Mouse (Mus musculus) CH12.LX (cell line): Measurements from ENCODE around the gene Pigo.

Source experiments
- CHD2 ChIP-seq: IDR thresholded peaks from 2 replicates; pipeline ENCODE4 v1.6.1; 2011; ENCODE audit warnings: low read length, improper control_type of control experiment
- CTCF ChIP-seq, 2 experiments: IDR thresholded peaks in 1 of 2; conservative IDR thresholded peaks in 1 of 2; 2 replicates each; pipeline ENCODE4 v1.5.1; 2011 to 2012; ENCODE audit warnings: low read depth in 2 of 2, low read length in 2 of 2, improper control_type of control experiment in 1 of 2, inconsistent platforms in 1 of 2, mild to moderate bottlenecking in 1 of 2, moderate library complexity in 1 of 2
- IRF4 ChIP-seq: IDR thresholded peaks from 2 replicates; pipeline ENCODE4 v1.6.1; 2014; ENCODE audit warnings: low read depth, mild to moderate bottlenecking, inconsistent platforms, low read length, improper control_type of control experiment
- JUN ChIP-seq: IDR thresholded peaks from 2 replicates; pipeline ENCODE4 v1.6.1; 2011; ENCODE audit warnings: low read depth, mild to moderate bottlenecking, low read length, improper control_type of control experiment, moderate library complexity; ENCODE audit not compliant: insufficient read depth
- MAX ChIP-seq: IDR thresholded peaks from 2 replicates; pipeline ENCODE4 v1.6.1; 2011; ENCODE audit warnings: low read length, improper control_type of control experiment
- POLR2A ChIP-seq: IDR thresholded peaks from 2 replicates; pipeline ENCODE4 v1.6.1; 2011; ENCODE audit warnings: low read depth, mild to moderate bottlenecking, improper control_type of control experiment, low read length
- RAD21 ChIP-seq: IDR thresholded peaks from 2 replicates; pipeline ENCODE4 v1.6.1; 2011; ENCODE audit warnings: low read depth, mild to moderate bottlenecking, low read length, improper control_type of control experiment, moderate library complexity
- TCF12 ChIP-seq: IDR thresholded peaks from 2 replicates; pipeline ENCODE4 v1.6.1; 2014; ENCODE audit warnings: low read depth, mild to moderate bottlenecking, inconsistent platforms, low read length, improper control_type of control experiment

- TF ChIP-seq CTCF (conservative IDR thresholded peaks at IDR 0.05 in 1 of 2, IDR thresholded peaks at IDR 0.05 in 1 of 2; ENCODE audit: low read depth in 2 of 2, low read length in 2 of 2) (no peak), JUN (no peak), IRF4 (no peak), POLR2A (no peak), MAX (no peak), TCF12 (no peak), CHD2 (no peak), RAD21 (no peak)
Observed at GRCm38 (mm10) chr4:43040881-43041547, 15.4 kb upstream of the Pigo start.
